Mouse (Mus musculus): ENCODE measurements at regions not wholly inside any gene's neighbourhood (a gene's known extent, or its start where the extent isn't known, plus 50 kb on each side); places are given as distances from the start of the nearest gene placed in this dataset.

GRCm38 (mm10) chr3:21412010-21412409 is 664.4 kb upstream of the Tbl1xr1 start:
- TF ChIP-seq CTCF (IDR thresholded peaks at IDR 0.05; ENCODE audit: insufficient read depth, low read depth, low read length): no peak
- TF ChIP-seq POLR2A (IDR thresholded peaks at IDR 0.05; ENCODE audit: insufficient read depth, low read depth, low read length): no peak
